Mouse (Mus musculus) kidney, adult 18-20 months (tissue): ENCODE data around the gene Ttc38.

Experiments used
- DNase-seq: peaks from one replicate; pipeline ENCODE4 v3.0.0; 2021

Ttc38 gene

DNA sequence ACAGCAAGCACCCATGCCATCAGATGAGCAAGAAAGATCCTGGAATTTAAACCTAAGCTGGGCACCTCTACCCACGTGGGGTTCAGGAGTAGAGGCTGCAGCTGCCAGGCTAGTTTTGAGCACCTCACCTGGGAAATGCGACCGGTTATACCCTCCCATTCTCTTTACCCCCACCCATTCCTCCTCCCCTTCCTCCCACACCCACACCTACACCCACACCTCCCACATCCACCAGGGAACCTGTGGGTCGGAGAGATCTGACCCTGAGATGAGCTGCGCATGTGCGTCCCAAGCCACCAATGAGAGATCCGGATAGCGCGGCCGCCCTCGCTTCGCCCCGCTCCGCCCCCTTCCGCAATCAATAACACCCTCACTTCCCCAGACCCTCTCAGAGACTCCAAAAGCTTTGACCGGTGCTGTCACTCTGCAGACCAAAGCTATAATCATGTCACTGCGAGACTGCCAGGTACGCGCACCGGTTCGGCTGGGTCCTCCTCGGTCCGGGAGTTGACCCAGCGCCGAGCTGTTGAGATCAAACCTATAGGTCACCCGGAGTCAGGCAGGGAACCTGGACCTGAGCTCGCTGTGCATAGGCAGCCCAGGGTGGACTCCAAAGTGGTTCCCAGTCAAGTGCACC, at the start of gene Ttc38:
TSS of gene Ttc38 (plus strand) at position 353 of the 637 bp plus-strand sequence.
- peak; percentile 90 for DNase-seq

DNA sequence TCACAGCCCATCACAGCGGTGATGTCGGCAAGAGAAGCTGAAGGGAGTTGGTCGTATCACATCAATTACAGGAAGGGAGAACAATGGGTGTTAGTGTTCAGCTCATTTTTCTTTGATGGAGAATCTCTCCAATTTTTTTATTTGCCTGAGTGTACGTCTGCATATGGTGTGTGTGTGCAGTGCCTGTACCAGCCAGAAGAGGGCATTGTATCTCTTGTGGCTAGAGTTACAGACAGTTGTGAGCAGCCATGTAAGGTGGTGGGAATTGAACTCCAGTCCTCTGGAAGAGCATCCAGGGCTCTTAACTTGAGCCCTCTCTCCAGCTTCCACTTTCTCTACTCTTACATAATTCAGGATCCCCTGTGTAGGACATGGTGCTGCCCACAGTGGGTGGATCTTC, 49.0 kb upstream of the Ttc38 start:
- DNase-seq, result no peak

GRCm38 (mm10) chr15:85784341-85784740, 47.8 kb upstream of the Ttc38 start:
- no peak for DNase-seq

DNA sequence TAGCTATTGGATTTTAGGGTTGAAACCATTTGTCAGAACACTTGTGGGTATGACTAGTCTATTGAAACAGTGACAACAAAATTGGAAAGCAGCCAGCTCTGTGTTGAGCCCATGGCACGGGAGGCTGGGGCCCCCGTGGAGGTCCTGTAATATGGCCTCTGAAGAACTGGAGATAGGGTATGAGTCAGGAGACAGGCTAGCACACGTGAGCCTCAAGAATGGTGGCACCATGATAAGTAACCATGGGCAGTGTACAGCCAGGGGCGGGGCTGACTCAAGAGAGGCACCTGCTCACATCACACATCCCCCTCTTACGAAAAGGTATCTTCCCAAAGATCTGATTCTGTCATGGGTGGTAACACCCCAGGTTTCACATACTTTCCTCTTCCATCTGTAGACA, 45.4 kb upstream of the Ttc38 start:
- no peak for DNase-seq

DNA sequence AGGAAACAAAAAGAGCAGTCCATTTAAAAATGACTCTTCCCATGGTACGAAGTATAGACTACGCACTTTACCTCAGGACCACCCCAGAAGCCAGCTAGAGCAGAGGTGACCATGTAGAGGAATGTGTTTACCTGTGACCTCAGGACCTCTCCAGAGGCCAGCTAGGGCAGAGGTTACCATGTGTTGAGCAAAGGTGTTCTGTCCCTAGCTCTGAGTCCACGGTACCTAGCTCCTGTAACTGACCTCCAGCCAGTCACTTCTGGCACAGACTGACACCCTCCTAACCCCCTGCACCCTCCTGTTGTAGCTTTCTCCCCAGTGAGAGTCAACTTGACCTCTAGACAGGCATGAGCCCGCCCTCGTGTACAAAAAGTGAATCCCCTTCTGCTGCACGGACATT, 44.6 kb upstream of the Ttc38 start:
- no peak for DNase-seq

GRCm38 (mm10) chr15:85788051-85788450, 44.1 kb upstream of the Ttc38 start:
- no peak for DNase-seq

DNA sequence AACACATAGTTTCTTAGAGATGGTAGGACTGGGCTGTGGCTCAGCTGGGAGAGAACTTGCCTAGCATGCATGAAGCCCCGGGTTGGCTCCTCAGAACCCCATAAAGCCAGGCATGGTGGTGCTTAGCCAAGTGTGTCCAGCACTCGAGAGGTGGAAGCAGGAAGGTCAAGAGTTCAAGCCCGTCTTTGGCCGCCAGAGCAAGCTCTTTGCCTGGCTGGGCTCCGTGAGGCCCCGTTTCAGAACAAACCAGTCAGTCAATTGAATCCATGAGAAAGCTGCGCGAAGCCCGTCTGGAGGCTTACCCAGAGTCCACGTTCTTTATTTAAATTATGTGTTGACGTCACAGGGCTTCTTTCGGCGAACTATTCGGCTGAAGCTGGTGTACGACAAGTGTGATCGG, 43.5 kb upstream of the Ttc38 start:
- DNase-seq, result no peak

DNA sequence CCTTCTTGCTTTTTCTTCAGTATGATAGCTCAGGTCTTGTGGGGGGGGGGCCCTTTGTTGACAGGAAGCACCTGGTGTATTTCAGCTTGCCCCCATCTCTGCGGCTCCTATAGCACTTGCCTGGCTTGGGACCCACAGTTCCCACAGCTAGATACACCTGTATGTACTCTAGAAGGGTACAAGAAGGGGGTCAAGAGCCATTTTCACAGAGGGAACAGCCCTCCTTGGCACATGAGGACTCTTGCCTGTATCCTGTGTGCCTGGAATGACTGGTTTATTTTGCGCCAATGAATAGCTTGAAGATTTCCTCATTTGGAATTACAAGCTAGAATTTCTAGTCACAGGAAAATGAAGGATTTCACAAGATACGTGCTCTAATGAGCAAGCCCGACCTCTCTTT, 40.7 kb upstream of the Ttc38 start:
- DNase-seq, result no peak

- DNase-seq, result no peak
These were observed 39.3 kb upstream of the Ttc38 start for GRCm38 (mm10) chr15:85792819-85793218.

DNA sequence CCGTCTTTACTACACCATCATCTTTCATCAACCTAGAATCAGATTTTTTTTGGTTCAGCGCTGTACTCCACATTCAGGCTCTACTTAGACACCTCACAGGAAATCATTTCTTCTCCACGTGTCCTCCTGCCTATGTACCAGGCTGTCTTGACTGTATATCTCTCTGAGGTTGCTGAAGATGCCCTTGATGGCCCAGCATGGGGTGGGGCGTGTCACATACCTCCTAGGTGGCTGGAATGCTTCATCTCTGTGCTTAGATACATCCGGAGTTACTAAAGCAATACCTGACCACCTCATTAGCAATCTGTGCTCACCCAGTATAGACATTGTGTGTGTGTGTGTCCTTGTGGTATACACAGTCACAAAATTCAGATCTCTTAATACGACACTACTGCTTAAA, 36.6 kb upstream of the Ttc38 start:
- DNase-seq, result no peak

DNA sequence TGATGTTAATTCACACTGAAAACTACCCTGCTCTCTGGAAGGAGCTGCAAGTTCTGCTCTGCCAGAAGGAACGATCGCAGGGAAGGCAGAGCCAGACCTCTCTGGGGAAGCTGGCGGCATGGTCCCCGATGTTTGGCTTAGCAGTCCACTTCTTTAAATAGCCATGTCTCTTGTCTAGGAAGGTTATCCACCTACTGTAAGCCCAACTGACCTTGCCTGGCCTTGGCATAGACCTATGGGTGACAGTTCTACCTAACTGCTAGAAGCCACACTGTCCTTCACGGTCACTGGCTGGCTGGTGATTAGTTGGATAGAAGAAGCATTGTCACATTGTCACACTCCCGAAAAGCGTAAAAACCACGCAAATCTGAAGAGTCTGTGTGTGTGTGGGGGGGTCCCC, 33.4 kb upstream of the Ttc38 start:
- no peak for DNase-seq

DNA sequence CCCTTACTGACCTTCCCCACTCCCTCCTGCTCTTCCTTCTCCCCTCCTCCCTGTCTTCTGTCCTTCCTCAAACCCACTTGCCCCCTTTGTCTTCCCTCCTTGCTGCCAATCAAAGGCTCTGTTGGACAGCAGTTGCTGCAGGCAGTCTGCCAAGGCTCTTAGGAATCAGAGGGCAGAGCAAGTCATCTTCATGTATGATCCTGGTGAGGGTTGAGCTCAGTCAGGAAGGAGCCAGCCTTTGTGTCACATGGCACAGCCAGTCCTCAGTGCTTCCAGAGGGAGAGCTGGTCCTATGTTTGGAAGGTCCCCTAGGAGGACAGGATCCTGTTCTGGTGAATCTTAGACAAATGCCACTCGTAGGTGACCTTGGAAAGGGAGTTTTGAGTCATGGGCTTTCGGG, 29.2 kb upstream of the Ttc38 start:
- no peak for DNase-seq

DNA sequence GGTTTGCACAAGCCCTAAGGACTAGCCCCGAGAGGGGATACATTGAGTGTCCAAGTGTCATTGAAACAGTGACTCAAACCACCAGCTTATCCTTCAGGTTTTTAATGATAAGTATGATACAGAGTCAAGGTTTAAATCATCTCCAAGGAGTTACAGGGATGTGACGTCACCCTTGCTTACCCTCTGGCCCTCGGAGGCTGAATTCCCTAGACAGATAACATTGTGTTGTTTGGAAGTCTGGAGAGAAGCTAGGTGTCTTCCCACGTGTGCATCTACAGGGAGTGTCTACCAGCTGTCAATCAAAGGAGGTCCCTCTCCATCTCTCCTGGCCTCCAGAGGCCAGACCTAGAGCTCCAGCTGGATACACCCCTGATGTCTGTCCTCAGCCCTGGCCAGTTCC, 25.2 kb upstream of the Ttc38 start:
- DNase-seq, result no peak

DNA sequence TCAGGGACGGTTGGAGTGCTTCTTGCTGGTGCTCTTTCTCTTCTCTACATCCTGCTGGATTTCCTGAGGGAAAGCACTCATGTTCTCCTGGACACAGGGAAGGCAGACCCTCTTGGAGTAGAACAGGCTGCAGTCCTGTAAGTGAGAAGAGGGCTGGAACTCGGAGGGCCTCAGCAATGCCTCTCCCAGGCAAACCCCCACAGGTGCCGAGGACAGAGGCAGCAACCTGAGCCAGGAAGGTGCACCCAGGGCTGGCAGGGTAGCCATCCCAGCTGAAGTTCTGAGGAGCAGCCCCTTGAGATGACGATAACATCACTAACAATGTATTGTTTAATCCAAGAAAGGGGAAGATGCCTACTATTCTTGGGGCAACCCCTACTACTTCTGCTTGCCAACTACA, 24.7 kb upstream of the Ttc38 start:
- DNase-seq, result no peak

DNA sequence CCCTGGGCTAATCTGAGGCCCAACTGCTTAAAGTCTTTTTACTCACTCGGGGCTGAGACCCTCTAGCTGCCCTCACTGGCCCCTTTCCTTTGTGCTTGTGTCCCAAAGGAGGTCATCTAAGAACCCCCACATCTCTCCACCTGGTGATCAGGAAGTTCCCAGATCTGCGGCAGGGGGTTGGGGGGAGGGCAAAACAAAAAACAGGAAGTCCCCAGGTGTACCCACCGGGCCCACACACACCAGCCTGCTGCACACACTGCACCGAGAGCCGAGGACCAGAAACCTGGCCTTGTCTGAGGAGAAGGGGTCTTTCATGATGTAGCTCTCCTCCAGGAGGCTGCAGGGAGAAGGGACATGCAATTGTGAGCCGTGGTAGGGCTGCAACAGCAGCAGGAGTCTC, 24.1 kb upstream of the Ttc38 start:
- DNase-seq, result no peak

GRCm38 (mm10) chr15:85808434-85808833, 23.7 kb upstream of the Ttc38 start:
- DNase-seq, result peak; percentile 45

GRCm38 (mm10) chr15:85809091-85809490, 23.0 kb upstream of the Ttc38 start:
- DNase-seq, result no peak

- DNase-seq, result no peak
These were observed 21.7 kb upstream of the Ttc38 start for GRCm38 (mm10) chr15:85810462-85810805.

- no peak for DNase-seq
These were observed 21.1 kb upstream of the Ttc38 start for GRCm38 (mm10) chr15:85810806-85811521.

- peak; percentile 100 for DNase-seq
These were observed 20.4 kb upstream of the Ttc38 start, which contains the start of gene Cdpf1 for GRCm38 (mm10) chr15:85811535-85812277. Cdpf1 (minus strand) TSS chr15:85811697.

DNA sequence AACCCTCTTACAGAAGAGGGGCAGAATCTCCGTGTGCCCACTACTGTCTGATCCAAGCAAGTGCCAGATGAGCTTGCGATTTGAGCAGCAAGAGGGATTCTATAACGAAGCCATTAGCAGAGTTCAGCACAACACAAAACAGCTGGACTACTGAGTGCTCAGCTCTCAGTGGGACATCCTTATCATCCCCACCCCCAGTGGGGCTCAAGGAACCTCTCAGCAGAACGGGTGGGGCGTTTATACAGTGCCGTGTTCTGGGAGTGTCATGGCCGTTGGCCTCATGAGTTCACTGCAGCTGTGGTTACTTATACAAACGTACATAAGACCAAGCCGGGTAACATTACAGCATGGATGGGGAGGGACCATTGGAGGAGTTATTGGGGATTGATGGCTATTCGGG, 18.7 kb upstream of the Ttc38 start:
- DNase-seq, result no peak

GRCm38 (mm10) chr15:85821203-85822010, 10.7 kb upstream of the Ttc38 start, which contains the start of gene Pkdrej:
Pkdrej (minus strand) TSS chr15:85821734.
- peak; percentile 36 for DNase-seq

GRCm38 (mm10) chr15:85822011-85822359, 10.1 kb upstream of the Ttc38 start:
- no peak for DNase-seq
